Mouse (Mus musculus) CH12.LX (cell line): Measurements from ENCODE around the gene Abhd16a.

Experiments
- CTCF ChIP-seq, 2 experiments: IDR thresholded peaks in 1 of 2; conservative IDR thresholded peaks in 1 of 2; 2 replicates each; pipeline ENCODE4 v1.5.1; 2011 to 2012; ENCODE audit warnings: low read depth in 2 of 2, low read length in 2 of 2, improper control_type of control experiment in 1 of 2, inconsistent platforms in 1 of 2, mild to moderate bottlenecking in 1 of 2, moderate library complexity in 1 of 2
- EP300 ChIP-seq: IDR thresholded peaks from 2 replicates; pipeline ENCODE4 v1.6.1; 2011; ENCODE audit warnings: low read length, improper control_type of control experiment
- GABPA ChIP-seq: IDR thresholded peaks from 2 replicates; pipeline ENCODE4 v1.6.1; 2012; ENCODE audit warnings: low read depth, low read length, improper control_type of control experiment, inconsistent platforms; ENCODE audit not compliant: insufficient replicate concordance
- KAT2A ChIP-seq: IDR thresholded peaks from 2 replicates; pipeline ENCODE4 v1.6.1; 2012; ENCODE audit warnings: low read length, improper control_type of control experiment, inconsistent platforms; ENCODE audit not compliant: insufficient replicate concordance
- MAX ChIP-seq: IDR thresholded peaks from 2 replicates; pipeline ENCODE4 v1.6.1; 2011; ENCODE audit warnings: low read length, improper control_type of control experiment
- MEF2A ChIP-seq: IDR thresholded peaks from 2 replicates; pipeline ENCODE4 v1.6.1; 2014; ENCODE audit warnings: low read depth, mild to moderate bottlenecking, inconsistent platforms, low read length, improper control_type of control experiment, borderline replicate concordance
- NELFE ChIP-seq: IDR thresholded peaks from 2 replicates; pipeline ENCODE4 v1.6.1; 2011; ENCODE audit warnings: low read depth, low read length, improper control_type of control experiment
- POLR2A ChIP-seq: IDR thresholded peaks from 2 replicates; pipeline ENCODE4 v1.6.1; 2011; ENCODE audit warnings: low read depth, mild to moderate bottlenecking, improper control_type of control experiment, low read length
- UBTF ChIP-seq: IDR thresholded peaks from 2 replicates; pipeline ENCODE4 v1.6.1; 2012; ENCODE audit warnings: low read depth, mild to moderate bottlenecking, inconsistent platforms, low read length, improper control_type of control experiment, moderate library complexity
- ZKSCAN1 ChIP-seq: IDR thresholded peaks from 2 replicates; pipeline ENCODE4 v1.6.1; 2012; ENCODE audit warnings: low read depth, inconsistent platforms, low read length, improper control_type of control experiment, borderline replicate concordance

GRCm38 (mm10) chr17:35048932-35049440, 40.1 kb upstream of the Abhd16a start:
- TF ChIP-seq CTCF (conservative IDR thresholded peaks at IDR 0.05 in 1 of 2, IDR thresholded peaks at IDR 0.05 in 1 of 2; ENCODE audit: low read depth in 2 of 2, low read length in 2 of 2) (no peak), UBTF (no peak), ZKSCAN1 (no peak), NELFE (no peak), EP300 (no peak), MAX (no peak), MEF2A (no peak), GABPA (no peak), KAT2A (no peak), POLR2A (no peak)
